Mouse (Mus musculus) liver, postnatal 0 days (tissue): Measurements from ENCODE around the gene Wars. TPM values are rescaled to one million over a fixed set of nuclear protein-coding genes. Genes with fewer than 3 reads are reported as not detected.
A peak's percentile ranks its signal among the peaks of the same experiment; 100 is the strongest.

ENCODE experiments used
- ATAC-seq: fragments of 200-750 bp; cut with Nextera tagmentation; 2 replicates; pipeline ENCODE4 v1.8.0; 2017; ENCODE audit warnings: mild to moderate bottlenecking, moderate library complexity
- DNase-seq: peaks from one replicate; pipeline ENCODE4 v3.0.0-alpha.2; 2016
- H3K27ac ChIP-seq: fragments of 300-500 bp; sonication (generic); 2 replicates; pipeline ENCODE4 v1.5.1; 2014; ENCODE audit warnings: antibody characterized with exemption, moderate library complexity, mild to moderate bottlenecking, low read depth
- H3K27me3 ChIP-seq: fragments of 300-500 bp; sonication (generic); 2 replicates; pipeline ENCODE4 v1.6.1; 2014; ENCODE audit warnings: low read length, control low read depth, mixed read lengths; ENCODE audit not compliant: insufficient read depth
- H3K36me3 ChIP-seq: fragments of 300-500 bp; sonication (generic); replicated peaks from 2 replicates; pipeline ENCODE4 v1.6.1; 2014; ENCODE audit warnings: mild to moderate bottlenecking, control low read depth, low read length, moderate library complexity, mixed read lengths; ENCODE audit not compliant: insufficient read depth
- H3K4me1 ChIP-seq: fragments of 300-500 bp; sonication (generic); 2 replicates; pipeline ENCODE4 v1.6.1; 2014; ENCODE audit warnings: antibody characterized with exemption, mild to moderate bottlenecking, control low read depth; ENCODE audit not compliant: insufficient read depth
- H3K4me2 ChIP-seq: fragments of 300-500 bp; sonication (generic); 2 replicates; pipeline ENCODE4 v1.6.1; 2014; ENCODE audit warnings: low read depth, mild to moderate bottlenecking, low read length, moderate library complexity, mixed read lengths
- H3K4me3 ChIP-seq: fragments of 300-500 bp; sonication (generic); 2 replicates; pipeline ENCODE4 v1.5.1; 2014; ENCODE audit warnings: low read depth, low read length
- H3K9ac ChIP-seq: fragments of 300-500 bp; sonication (generic); replicated peaks from 2 replicates; pipeline ENCODE4 v1.6.1; 2014; ENCODE audit warnings: mild to moderate bottlenecking, moderate library complexity
- H3K9me3 ChIP-seq: fragments of 300-500 bp; sonication (generic); 2 replicates; pipeline ENCODE4 v1.6.1; 2016; ENCODE audit warnings: mild to moderate bottlenecking, control low read depth, low read length, mixed read lengths
- CTCF ChIP-seq: sonication (generic); IDR thresholded peaks from 2 replicates; pipeline ENCODE4 v1.5.1; 2016; ENCODE audit warnings: antibody characterized with exemption, low read depth
- EP300 ChIP-seq: IDR thresholded peaks from 2 replicates; pipeline ENCODE4 v1.6.1; 2016; ENCODE audit warnings: antibody characterized with exemption, low read depth, mild to moderate bottlenecking
- WGBS: fragments of 180-500 bp; shearing (Covaris S2); extraction: QIAGEN DNeasy Blood & Tissue Kit; methylation state at CpG from one replicate; pipeline ENCODE4 v1.1.7; 2014; ENCODE audit not compliant: insufficient replicate concordance; 5-methylcytosine and 5-hydroxymethylcytosine counted together
- polyA plus RNA-seq: library from polyadenylated mRNA; unstranded; fragments of >200 nt; fragmentation: Nextera tagmentation; extraction: Ambion mirVana; gene quantifications from 2 replicates; pipeline ENCODE4 v1.2.1, GENCODE M21; 2015

Wars gene
- polyA plus RNA-seq, 1 experiment from 2014 or later: 15.9 TPM

DNA sequence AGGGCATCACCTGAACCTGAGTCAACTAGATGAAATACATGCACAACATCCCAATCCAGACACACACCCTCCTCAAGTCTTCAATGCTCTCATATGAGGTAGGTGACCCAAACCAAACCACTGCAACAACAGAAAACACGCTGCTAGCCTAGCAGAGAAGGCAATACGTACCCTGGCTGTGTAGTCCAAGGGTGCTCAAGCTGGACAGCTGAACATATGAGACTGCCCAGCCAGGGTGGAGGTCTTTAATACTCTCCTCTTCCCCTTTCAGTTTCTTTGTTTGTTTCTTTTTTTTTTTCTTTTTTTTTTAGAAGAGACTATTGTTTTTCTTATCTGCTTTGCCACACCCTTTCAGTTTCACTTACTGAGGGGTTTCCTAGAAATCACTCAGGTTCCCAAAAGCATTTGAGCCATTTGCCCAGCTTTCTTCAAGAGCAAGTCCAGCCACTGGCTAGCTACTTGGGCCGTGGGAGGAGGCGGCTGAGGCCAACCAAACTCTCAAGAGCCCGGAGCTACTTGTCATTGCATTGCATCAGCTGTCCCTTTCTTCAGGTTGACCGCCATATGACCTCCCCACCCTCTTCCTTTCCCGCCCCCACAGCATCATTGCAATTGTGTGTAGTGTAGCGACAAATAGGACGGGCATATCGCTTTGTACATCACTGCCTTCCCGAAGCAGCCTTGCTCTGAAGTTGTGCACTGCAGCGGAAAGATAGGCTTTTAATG lies 822 bp downstream of the Wars start, which contains the start of gene Wdr25:
Gene Wdr25, plus strand, starts transcription at position 643 of the 726 bp plus-strand sequence.
- peaks cover 2% of the 10 kb centered on the region; the same call in 1 of the 2 replicates for H3K36me3 ChIP-seq
- H3K4me2 ChIP-seq: peak within 1 kb of the TSS; percentile 97
- DNase-seq (peak; percentile 33), ATAC-seq (no peak)
- no peaks in the 10 kb centered on the region for H3K9me3 ChIP-seq
- no peaks in the 10 kb centered on the region for H3K27me3 ChIP-seq
- TF ChIP-seq CTCF (no peak), EP300 (no peak)
- peak within 1 kb of the TSS; percentile 76 for H3K27ac ChIP-seq
- WGBS: 13% methylated on average over 12 of the region's 12 CpGs
- peak within 1 kb of the TSS; percentile 88 for H3K4me3 ChIP-seq
- H3K4me1 ChIP-seq: peaks cover 13% of the 10 kb centered on the region
- H3K9ac ChIP-seq: peak within 1 kb of the TSS; percentile 82

- ATAC-seq (no peak), DNase-seq (no peak)
- H3K4me3 ChIP-seq: no peak overlapping the region
- H3K36me3 ChIP-seq: peaks cover 24% of the 10 kb centered on the region
- 73% methylated on average over 4 of the region's 4 CpGs for WGBS
- no peaks in the 10 kb centered on the region for H3K9me3 ChIP-seq
- H3K4me1 ChIP-seq: 0 out of 2 replicates have a peak, but pooled peaks cover 13% of the 10 kb centered on the region
- no peak overlapping the region for H3K4me2 ChIP-seq
- no peaks in the 10 kb centered on the region for H3K27me3 ChIP-seq
- no peak for TF ChIP-seq CTCF
- TF ChIP-seq EP300: no peak
- H3K27ac ChIP-seq: no peak overlapping the region
- no peak overlapping the region for H3K9ac ChIP-seq
Observed at GRCm38 (mm10) chr12:108888632-108889031, 5.3 kb downstream of the Wars start.

- Histone ChIP-seq H3K4me1 (0 out of 2 replicates have a peak, but pooled peaks cover 7% of the 10 kb centered on the region), H3K4me3 (no peak overlapping the region), H3K9me3 (no peaks in the 10 kb centered on the region), H3K27me3 (no peaks in the 10 kb centered on the region), H3K36me3 (peaks cover 31% of the 10 kb centered on the region), H3K4me2 (no peak overlapping the region), H3K9ac (no peak overlapping the region), H3K27ac (no peak overlapping the region)
- ATAC-seq (peak; percentile 93), DNase-seq (peak; percentile 40)
- no peak for TF ChIP-seq CTCF
- no peak for TF ChIP-seq EP300
- WGBS: 72% methylated on average over 4 of the region's 4 CpGs
Observed at GRCm38 (mm10) chr12:108887077-108887476, 6.9 kb downstream of the Wars start.

DNA sequence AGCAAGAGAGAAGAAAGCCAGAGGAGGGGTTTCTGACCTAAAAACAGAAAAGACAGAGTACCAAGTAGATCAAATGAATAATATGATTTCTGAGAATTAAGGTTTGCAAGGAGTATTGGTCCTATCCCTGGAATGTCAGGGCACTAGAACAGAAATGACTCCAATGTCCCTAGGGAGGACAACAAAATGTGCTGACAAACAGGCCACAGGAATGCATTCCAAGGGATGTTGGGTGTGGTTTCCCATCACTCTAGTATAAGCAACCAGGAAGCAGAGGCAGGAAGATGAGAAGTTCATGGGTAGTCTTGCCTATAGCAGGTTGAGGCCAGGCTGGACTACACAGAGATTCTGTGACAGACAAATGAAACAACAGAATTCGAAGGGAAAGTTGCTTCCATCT lies 8.1 kb downstream of the Wars start:
- H3K36me3 ChIP-seq: peaks cover 40% of the 10 kb centered on the region
- no peak overlapping the region for H3K4me2 ChIP-seq
- H3K27ac ChIP-seq: no peak overlapping the region
- TF ChIP-seq EP300 (no peak), CTCF (no peak)
- WGBS: 78% methylated on average over 1 of the region's 1 CpGs
- H3K9ac ChIP-seq: no peak overlapping the region
- no peak for ATAC-seq
- no peak for DNase-seq
- H3K4me3 ChIP-seq: no peak overlapping the region
- no peaks in the 10 kb centered on the region for H3K9me3 ChIP-seq
- no peaks in the 10 kb centered on the region for H3K27me3 ChIP-seq
- 0 out of 2 replicates have a peak, but pooled peaks cover 7% of the 10 kb centered on the region for H3K4me1 ChIP-seq

- no peak overlapping the region for H3K4me3 ChIP-seq
- H3K4me1 ChIP-seq: 0 out of 2 replicates have a peak, but pooled peaks cover 7% of the 10 kb centered on the region
- TF ChIP-seq EP300 (no peak), CTCF (no peak)
- no peak overlapping the region for H3K4me2 ChIP-seq
- no peak for ATAC-seq
- H3K9me3 ChIP-seq: no peaks in the 10 kb centered on the region
- H3K27me3 ChIP-seq: no peaks in the 10 kb centered on the region
- 87% methylated on average over 8 of the region's 8 CpGs for WGBS
- no peak overlapping the region for H3K9ac ChIP-seq
- H3K27ac ChIP-seq: no peak overlapping the region
- H3K36me3 ChIP-seq: peaks cover 50% of the 10 kb centered on the region
- no peak for DNase-seq
Observed at GRCm38 (mm10) chr12:108882776-108883175, 11.2 kb downstream of the Wars start.

DNA sequence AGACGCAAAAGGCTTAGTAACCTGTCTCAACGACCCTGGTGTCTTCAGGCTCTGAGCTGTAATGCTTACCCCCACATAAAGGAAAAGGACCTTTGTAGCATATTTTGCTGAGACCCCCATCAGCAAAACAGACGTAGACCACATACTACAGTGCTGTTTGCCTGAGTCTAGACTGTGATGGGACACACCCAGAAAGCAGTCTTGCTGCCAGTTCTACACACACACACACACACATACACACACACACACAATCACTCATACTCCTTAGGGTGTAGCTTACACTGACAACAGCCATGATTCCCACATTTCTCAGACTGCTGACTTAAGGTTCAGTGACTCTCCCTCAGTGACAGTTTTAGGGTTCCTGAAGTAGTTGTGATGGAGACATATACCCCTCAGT lies 12.8 kb downstream of the Wars start:
- ATAC-seq: no peak
- H3K36me3 ChIP-seq: peaks cover 41% of the 10 kb centered on the region
- TF ChIP-seq EP300 (no peak), CTCF (no peak)
- no peaks in the 10 kb centered on the region for H3K9me3 ChIP-seq
- DNase-seq: no peak
- no peak overlapping the region for H3K4me3 ChIP-seq
- 87% methylated on average over 3 of the region's 3 CpGs for WGBS
- no peaks in the 10 kb centered on the region for H3K27me3 ChIP-seq
- no peak overlapping the region for H3K27ac ChIP-seq
- no peak overlapping the region for H3K9ac ChIP-seq
- H3K4me1 ChIP-seq: no peaks in the 10 kb centered on the region
- H3K4me2 ChIP-seq: no peak overlapping the region
